Mouse (Mus musculus) erythroblast, embryonic 14.5 days (primary cell): Measurements from ENCODE around the gene Rps6kb1.

Experiments used
- GATA1 ChIP-seq: IDR thresholded peaks from 2 replicates; pipeline ENCODE4 v1.6.1; 2012; ENCODE audit warnings: low read length, inconsistent platforms, mixed read lengths
- TAL1 ChIP-seq: IDR thresholded peaks from 3 replicates; pipeline ENCODE4 v1.6.1; 2012; ENCODE audit warnings: low read length, inconsistent platforms, mixed read lengths

DNA sequence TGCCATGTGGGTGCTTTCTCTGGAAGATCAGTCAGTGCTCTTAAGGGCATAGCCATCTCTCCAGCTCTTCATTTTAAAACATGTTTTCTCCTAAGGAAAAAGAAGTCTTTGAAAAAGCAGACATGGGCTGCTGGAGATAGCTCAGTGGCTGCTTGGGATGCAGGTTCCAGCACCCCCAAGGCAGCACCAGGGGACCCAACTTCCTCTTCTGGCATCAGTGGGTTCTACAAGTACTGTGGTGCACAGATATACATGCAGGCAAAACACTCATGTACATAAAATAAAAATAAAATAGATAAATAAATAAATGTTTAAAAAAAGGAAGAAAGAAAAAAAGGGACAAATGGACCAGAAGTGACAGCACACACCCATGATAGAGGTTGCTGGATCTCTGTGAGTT lies 82.0 kb downstream of the Rps6kb1 start:
- TF ChIP-seq GATA1 (no peak), TAL1 (no peak)
